Mouse (Mus musculus): ENCODE results near the gene Polh.

DNA sequence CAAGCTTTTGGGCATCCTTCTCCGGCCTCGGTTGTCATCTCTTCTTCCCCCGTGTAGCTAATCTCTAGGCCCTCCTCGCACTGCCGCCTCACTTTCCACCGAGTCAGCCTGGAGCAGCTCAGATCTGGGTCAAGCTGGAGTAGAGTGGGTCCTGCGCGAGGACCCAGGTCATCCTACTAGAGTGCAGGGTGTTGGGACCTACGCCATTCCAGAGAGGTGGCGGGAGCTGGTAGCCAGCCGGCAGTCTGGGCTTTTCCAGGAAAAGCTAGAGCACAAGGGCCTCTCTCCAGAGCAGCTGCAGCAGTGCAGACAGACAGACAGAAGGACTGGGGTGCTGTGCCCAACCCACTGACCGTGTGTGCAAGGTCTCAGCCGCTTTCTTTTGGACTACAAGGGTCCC, 39.8 kb upstream of the Polh start:
- no peak for TF ChIP-seq CTCF (IDR thresholded peaks at IDR 0.05; ENCODE audit: insufficient read depth, low read length)
- TF ChIP-seq POLR2A (IDR thresholded peaks at IDR 0.05; ENCODE audit: borderline replicate concordance, extremely low read depth, low read depth, low read length), result no peak

Data from lung, adult 2 months (tissue).